Mouse (Mus musculus): ENCODE measurements around the gene Hnrnpa3.

Gene Hnrnpa3

DNA sequence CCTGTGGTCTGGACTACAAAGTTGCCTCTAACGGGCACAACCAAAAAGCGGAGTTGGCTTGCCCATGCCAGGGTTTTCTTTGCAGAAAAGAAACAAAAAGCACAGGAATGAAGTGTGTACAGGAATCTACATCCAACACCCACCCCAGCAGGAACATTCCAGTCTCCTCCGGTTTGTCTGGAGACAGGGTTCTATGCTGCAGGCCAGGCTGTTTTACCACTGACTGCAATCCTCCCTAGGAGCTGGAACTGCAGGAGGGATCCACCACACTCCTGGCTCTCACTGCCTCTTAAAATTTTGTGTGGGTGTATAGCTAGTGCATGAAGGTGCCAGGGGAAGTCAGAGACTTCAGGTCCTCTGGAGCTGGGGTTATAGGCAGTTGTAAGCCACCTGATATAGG lies 39.8 kb downstream of the Hnrnpa3 start:
- in situ Hi-C loops (cut with MboI; ENCODE audit: unreplicated experiment in 2 of 2) = no loop called here

DNA sequence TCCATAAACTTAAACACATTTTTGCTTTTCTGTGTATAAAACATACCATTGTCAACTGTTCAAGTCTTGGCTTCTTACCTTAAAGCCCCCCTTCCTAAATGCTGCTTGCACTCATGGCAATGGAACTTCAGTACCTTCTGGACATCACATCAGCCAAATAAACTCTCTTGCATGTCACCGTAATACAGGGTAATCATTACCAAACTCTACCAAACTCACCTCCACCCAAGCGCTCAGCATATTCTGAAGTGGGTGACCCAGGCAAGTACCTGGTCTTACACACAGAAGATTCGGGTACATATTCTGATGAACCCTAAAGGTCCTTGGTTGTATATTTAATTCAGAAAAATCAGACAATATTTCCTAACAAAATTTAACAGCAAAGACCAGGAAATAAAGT lies 41.5 kb downstream of the Hnrnpa3 start:
- in situ Hi-C loops (cut with MboI; ENCODE audit: unreplicated experiment in 2 of 2) = loop anchor here in 1 of 2 experiments (10.0 kb wide), 1 partner anchor 46 kb away; the partner anchor contains the start of gene Hnrnpa3

DNA sequence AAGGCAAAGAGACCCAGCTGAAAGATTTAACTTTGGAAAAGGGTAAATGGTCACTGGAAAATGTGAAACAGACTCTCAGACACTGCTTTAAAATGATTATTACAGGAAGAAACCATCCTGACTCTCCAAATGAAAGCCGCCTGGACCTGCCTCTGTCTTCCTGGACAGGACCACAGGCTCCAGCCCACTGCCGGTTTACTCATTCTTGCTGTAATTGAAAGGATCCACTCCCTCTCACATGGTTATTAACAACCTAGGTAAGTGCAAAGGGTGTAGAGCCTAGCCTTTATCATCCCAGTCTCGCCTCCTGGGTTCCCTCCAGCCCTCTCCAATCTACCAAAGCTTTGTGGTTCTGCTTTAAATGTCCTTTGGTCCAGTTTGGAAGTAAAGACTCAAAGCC lies 42.1 kb downstream of the Hnrnpa3 start:
- in situ Hi-C loops (cut with MboI; ENCODE audit: unreplicated experiment in 2 of 2) = loop anchor here in 1 of 2 experiments (10.0 kb wide), 1 partner anchor 46 kb away; the partner anchor contains the start of gene Hnrnpa3

DNA sequence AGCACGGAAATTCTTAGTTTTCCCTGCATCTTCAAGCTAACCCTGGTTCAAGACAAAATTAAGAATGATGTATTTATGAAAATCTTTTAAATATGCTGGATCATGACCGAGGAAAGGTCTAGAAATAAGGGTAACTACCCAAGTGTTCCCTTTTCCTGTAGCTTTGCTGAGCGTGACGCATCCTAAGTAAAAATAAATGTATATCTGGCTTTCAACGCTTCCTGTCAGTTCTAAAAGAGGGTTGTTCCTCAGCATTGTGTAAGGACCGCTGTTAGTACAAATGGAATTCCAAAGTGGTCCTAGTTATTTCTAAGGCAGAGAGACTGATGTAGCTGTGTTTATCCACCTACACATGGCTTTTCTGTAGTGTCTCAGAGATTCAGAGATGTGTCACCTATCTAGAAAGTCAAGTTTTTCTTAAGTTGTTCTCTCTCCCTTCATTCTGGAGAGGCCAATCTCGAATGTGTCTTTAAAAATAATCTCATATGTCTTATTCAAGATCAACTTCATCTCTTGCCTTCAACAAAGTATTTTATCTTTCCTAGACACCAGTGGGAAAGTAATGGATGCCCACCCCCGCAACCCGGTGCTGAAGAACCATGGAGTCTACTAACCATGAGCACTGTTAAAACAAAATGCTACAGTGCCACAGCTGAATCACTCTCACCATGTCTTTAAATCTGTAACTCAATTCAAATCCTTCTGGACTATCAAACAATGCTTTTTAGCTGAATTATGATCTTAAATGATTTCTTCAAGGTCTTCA lies 42.9 kb downstream of the Hnrnpa3 start:
- in situ Hi-C loops (cut with MboI; ENCODE audit: unreplicated experiment in 2 of 2) = loop anchor here in 1 of 2 experiments (10.0 kb wide), 1 partner anchor 47 kb away; the partner anchor contains the start of gene Hnrnpa3

DNA sequence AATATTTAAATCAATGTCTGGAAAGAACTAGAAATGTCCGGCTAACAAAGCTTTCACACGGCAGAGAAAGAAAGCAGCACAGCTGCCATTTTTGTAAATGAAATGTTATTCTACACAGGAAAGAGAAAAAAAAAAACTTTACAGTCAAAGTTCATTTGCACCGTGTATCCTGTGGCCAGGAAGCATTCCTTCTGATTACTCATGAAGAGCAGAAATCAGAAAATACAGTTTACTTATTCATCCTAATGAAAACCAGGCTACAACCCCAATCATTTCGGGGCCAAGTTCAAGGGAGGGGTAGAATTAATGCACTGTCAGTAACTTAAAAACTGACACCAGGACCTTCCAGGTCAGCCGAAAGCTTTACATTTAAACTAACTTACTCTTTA lies 43.5 kb downstream of the Hnrnpa3 start:
- in situ Hi-C loops (cut with MboI; ENCODE audit: unreplicated experiment in 2 of 2) = loop anchor here in 1 of 2 experiments (10.0 kb wide), 1 partner anchor 48 kb away; the partner anchor contains the start of gene Hnrnpa3

DNA sequence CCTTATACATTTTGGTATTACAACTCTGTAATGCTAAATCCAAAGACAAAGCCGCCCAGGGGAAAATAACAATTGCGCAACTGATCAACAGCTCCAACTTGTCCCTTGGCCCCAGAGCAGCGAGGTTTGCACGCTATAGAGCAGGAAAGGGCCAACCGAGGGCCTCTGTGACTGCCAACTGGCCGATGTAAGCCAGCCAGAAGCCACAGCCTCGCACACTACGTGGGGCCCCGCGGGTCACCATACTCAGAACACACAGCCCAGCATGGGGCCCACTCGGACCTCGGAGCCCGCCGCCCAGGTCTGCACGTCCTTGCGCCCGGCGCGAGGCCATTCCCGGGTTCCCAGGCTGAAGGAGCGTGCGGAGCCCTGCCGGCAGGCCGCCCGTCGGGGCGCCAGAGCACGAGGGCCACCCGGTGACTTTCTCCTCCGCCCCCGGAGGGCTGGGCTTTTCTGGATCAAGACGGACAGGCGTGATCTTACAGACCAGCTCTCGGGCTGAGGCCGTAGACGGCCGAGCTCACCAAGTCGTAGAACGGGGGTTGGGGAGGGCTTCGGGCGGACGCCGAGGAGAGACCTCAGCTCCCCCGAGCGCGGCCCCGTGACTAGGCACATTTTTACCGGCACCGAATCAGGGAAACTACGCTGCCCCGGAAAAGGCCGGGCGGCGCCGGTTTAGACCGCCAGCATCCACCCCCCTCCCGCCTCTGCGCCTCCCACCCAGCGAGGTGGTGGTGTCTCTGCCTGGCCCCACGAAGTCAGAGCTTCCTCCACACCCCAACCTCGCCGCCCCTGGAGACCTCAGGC lies 44.5 kb downstream of the Hnrnpa3 start:
- in situ Hi-C loops (cut with MboI; ENCODE audit: unreplicated experiment in 2 of 2) = loop anchor here in 1 of 2 experiments (10.0 kb wide), 1 partner anchor 49 kb away; the partner anchor contains the start of gene Hnrnpa3

DNA sequence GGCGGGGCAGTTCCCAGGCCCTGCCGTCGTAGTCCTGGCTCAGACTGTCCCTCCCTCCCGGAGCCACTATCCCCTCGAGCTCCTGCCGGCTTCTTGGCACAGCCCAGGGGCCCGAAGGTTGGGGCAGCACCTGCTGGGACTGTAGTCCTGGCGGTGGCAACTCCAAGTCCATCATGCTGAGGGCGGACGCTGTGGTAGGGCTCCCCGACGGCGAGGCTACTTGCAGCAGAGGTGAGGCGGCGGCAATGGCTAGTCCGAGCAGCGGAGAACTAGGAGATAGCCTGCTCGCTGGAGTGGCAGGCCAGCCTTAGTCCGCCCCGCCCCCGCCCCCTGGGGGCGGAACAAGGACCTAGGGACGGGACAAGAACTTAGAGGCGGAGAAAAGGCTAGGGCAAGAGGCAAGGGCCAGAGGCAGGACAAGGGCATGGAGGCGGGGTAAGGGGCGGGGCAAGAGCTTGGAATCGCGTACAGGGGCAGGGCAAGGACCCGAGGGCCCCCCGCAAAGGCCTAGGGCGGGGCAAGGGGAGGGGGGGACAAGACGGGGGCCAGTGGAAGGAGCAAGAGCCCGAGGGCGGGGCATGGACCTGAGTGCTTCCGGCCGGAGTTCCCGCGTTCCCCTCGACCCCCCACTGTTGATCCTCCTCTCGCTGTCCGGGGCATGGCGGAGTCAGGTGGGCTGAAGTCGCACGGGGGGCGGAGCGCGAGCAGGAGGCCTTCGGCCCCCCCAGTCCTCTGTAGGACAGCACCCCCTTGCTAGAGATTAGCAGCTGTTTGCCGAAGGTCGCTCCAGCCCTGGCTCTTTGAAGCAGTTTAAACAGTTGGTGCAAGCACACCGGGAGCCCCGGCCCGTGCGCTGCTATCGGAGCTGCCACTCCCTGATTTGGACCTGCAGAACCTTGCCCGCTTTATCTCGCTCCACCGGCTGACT lies 45.4 kb downstream of the Hnrnpa3 start, which contains the start of gene Nfe2l2:
Gene Nfe2l2, minus strand, starts transcription at position 408 of the 928 bp plus-strand sequence.
- in situ Hi-C loops (cut with MboI; ENCODE audit: unreplicated experiment in 2 of 2) = loop anchor here in 1 of 2 experiments (10.0 kb wide), 1 partner anchor 50 kb away; the partner anchor contains the start of gene Hnrnpa3

DNA sequence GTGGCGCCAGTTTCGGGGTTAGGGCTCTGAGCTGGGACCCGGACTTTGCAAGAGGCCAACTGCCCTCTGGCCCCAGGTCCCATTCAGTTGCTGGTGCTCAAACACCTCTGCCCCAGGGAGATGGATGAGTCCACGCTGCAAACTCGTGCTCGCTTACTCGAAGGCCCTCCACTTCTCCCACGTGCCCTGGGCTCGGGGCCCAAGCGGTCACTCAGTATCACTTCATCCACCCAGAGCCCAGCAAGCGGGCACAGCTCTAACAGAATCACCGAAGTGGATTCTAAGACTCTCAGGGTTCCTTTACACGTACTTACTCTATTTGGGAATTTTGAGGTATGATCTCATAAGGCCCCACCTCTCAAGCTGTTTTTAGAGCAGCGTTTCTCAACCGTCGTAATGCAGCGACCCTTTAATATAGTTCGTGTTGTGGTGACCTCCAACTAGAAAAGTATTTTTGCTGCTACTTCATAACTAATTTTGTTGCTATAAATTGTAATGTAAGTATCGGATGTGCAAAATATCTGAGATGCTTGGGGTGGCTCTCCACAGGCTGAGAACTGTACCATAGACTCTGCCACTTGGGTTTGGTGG lies 46.2 kb downstream of the Hnrnpa3 start:
- in situ Hi-C loops (cut with MboI; ENCODE audit: unreplicated experiment in 2 of 2) = loop anchor here in 1 of 2 experiments (10.0 kb wide), 1 partner anchor 50 kb away; the partner anchor contains the start of gene Hnrnpa3

DNA sequence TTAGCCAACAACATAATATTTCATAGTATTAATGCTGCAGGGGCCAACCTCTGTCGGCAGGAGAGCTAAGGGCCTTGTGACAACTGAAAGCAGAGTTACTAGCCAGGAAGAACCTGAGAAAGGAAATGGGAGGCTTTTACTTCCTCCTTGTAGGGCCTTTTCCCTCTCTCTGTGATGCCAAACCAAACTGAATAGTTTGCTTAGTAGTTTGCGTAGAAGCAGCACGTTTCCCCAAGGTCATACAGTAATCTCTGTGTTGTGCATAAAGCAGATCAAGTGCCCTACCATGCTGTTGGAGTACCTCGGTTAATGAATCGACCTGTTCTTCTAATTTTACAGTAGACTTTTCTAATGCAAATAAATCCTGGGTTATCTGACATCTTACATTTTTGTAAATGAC lies 47.4 kb downstream of the Hnrnpa3 start:
- in situ Hi-C loops (cut with MboI; ENCODE audit: unreplicated experiment in 2 of 2) = loop anchor here in 1 of 2 experiments (10.0 kb wide), 1 partner anchor 52 kb away; the partner anchor contains the start of gene Hnrnpa3

DNA sequence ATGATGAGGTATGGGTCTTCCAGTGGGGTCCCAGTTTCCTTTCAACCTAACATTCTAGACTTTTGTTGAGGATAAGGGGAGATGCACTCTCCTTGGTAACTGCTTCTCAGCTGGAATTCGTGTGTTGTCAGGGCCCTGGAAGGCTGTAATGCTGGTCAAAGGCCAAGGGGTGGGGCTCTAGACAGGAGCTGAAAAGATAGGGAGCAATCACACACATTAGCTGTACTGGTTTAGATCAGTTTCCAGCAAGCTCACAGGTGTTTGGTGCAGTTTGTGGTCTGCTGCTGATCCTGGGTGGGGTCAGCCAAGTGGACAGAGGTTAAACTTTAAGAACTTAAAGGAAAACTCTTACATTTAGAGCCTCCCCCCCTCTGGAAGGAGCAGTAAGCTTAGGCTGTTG lies 48.4 kb downstream of the Hnrnpa3 start:
- in situ Hi-C loops (cut with MboI; ENCODE audit: unreplicated experiment in 2 of 2) = loop anchor here in 1 of 2 experiments (10.0 kb wide), 1 partner anchor 53 kb away; the partner anchor contains the start of gene Hnrnpa3

DNA sequence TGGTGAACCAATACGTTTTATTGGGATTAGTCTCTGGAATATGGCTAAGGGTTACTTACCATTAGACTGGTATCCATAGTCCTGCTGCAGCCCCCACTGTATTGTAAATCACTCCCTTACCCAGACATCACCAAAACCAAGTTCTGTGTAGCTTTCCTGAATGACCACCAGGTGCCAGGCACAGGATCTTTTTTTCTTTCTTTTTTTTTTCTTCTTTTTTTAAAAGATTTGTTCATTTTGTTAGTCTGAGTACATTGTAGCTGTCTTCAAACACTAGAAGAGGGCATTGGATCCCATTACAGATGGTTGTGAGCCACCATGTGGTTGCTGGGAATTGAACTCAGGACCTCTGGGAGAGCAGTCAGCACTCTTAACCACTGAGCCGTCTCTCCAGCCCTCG lies 54.0 kb downstream of the Hnrnpa3 start:
- in situ Hi-C loops (cut with MboI; ENCODE audit: unreplicated experiment in 2 of 2) = loop anchor here in 1 of 2 experiments (10.0 kb wide), 1 partner anchor 52 kb away; no protein-coding TSS in a partner anchor

DNA sequence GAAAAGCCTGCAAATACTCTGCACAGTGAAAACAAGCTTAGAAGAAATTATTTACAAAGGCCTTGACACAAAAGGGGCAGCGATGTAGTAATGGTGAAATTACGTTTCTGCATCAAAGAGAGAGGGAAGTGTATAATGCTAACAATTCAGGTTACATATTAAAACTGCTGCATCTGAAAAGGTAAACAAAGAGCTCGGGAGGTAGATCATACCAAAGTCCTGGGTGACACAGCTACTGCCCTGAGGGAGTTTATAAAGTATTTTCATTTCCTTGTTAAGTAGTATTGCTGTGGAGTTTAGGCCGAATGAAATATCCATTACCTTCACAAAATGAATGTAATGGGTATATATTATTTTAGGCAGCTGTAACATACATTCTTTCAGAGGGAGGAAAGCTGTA lies 55.7 kb downstream of the Hnrnpa3 start:
- in situ Hi-C loops (cut with MboI; ENCODE audit: unreplicated experiment in 2 of 2) = loop anchor here in 1 of 2 experiments (10.0 kb wide), 1 partner anchor 50 kb away; no protein-coding TSS in a partner anchor

DNA sequence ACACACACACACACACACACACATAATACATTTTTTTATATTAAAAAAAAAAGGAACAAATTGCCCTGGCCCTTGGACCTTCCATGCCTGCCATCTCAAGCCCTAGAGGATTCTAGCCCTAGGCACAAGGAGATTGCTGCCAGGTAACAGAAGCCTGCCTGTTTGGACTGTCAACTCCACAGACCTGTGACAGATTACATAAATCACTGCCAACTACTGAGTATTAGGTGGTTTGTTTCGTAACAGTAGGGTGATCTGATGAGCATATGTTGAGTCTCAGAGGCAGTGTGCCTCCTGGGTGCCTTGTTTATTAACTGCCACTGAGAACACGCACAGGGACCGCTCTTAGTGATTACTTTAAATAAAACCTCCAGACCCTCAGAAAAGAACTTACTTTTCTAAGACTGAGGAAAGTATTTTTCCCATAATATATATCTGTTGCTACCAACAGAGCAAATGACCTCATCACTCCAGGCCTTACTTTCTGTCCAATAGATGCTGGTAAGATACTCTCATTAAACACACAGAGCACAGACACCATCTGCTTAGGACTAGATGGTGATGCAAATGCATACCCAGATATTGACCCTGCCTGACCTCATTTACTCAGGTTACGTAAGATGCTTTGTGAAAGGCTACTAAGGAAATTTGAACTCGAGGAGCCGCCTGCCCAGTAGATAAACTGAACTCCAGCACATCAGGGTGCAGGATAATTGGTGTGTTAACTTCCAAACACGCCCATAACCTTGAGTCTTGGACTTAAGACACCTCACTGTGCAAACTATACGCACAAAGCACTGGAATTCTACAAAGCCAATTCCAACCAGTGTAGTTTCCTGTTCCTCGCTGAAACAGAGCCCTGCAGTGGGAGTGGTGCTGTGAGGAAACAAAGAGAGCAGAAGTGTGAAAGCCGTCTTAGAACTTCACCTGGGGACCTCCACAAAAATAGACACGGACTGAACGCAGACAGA lies 57.3 kb downstream of the Hnrnpa3 start:
- in situ Hi-C loops (cut with MboI; ENCODE audit: unreplicated experiment in 2 of 2) = loop anchor here in 1 of 2 experiments (10.0 kb wide), 1 partner anchor 48 kb away; no protein-coding TSS in a partner anchor
